Mouse (Mus musculus): ENCODE data around the gene Hfe. TPM values are rescaled to one million over a fixed set of nuclear protein-coding genes. Genes with fewer than 3 reads are reported as not detected.

Gene Hfe
- total RNA-seq, 2 experiments from 2014 or later, result 2.4 to 3.7 TPM

Small RNAs within 50 kb of the gene (microRNA-seq; reads per million reads assigned to microRNA genes)
- gene Gm44314 (not detected), gene Gm44350 (not detected), gene Gm44484 (not detected)

Other genes with a start within 250 kb of the Hfe start
- not detected for gene Btn1a1, start 245.0 kb downstream of the Hfe start, total RNA-seq (2021)
- gene Btn2a2, start 222.0 kb downstream of the Hfe start, total RNA-seq (2021), result 1 to 10 TPM in 1 of 2 experiments, under 1 TPM in 1; 0.93 to 1.5 TPM
- gene Hist1h4h, start 179.8 kb downstream of the Hfe start, total RNA-seq (2021), result 100 to 1,000 TPM; 319 to 326 TPM
- 1 to 10 TPM; 6.2 to 7.0 TPM for gene Hist1h2af, start 176.9 kb downstream of the Hfe start, total RNA-seq (2021)
- 1 to 10 TPM; 3.6 to 4.6 TPM for gene Hist1h3g, start 175.4 kb downstream of the Hfe start, total RNA-seq (2021)
- 1 to 10 TPM in 1 of 2 experiments, under 1 TPM in 1; 0.79 to 1.2 TPM for gene Hist1h2bh, start 167.5 kb downstream of the Hfe start, total RNA-seq (2021)
- 10 to 100 TPM; 17.9 to 18.2 TPM for gene Hist1h3f, start 166.8 kb downstream of the Hfe start, total RNA-seq (2021)
- gene Hist1h4f, start 159.2 kb downstream of the Hfe start, total RNA-seq (2021), result 100 to 1,000 TPM; 173 to 184 TPM
- gene Hist1h1d, start 157.6 kb downstream of the Hfe start, total RNA-seq (2021), result 1 to 10 TPM; 4.7 to 6.5 TPM
- 10 to 100 TPM; 46.6 to 51.6 TPM for gene Hist1h3e, start 148.5 kb downstream of the Hfe start, total RNA-seq (2021)
- gene Hist1h2ae, start 139.6 kb downstream of the Hfe start, total RNA-seq (2021), result 1 to 10 TPM; 6.2 to 7.8 TPM
- gene Hist1h2bg, start 139.5 kb downstream of the Hfe start, total RNA-seq (2021), result 10 to 100 TPM; 86.3 to 99.7 TPM
- gene Hist1h2bf, start 136.7 kb downstream of the Hfe start, total RNA-seq (2021), result 10 to 100 TPM; 20.6 to 28.9 TPM
- gene Hist1h2ad, start 136.5 kb downstream of the Hfe start, total RNA-seq (2021), result 1 to 10 TPM; 3.1 to 8.2 TPM
- 10 to 100 TPM in 1 of 2 experiments, 1 to 10 TPM in 1; 7.7 to 10.8 TPM for gene Hist1h3d, start 135.1 kb downstream of the Hfe start, total RNA-seq (2021)
- 100 to 1,000 TPM; 160 to 166 TPM for gene Hist1h4d, start 129.3 kb downstream of the Hfe start, total RNA-seq (2021)
- gene Hist1h2be, start 89.7 kb downstream of the Hfe start, total RNA-seq (2021), result 1 to 10 TPM; 7.0 to 7.4 TPM
- 10 to 100 TPM; 70.8 to 73.2 TPM for gene Hist1h1e, start 88.3 kb downstream of the Hfe start, total RNA-seq (2021)
- 1 to 10 TPM; 2.5 to 2.9 TPM for gene Hist1h2ac, start 26.9 kb downstream of the Hfe start, total RNA-seq (2021)
- gene Hist1h2bc, start 26.7 kb downstream of the Hfe start, total RNA-seq (2021), result 10 to 100 TPM; 32.1 to 33.8 TPM
- gene Hist1h1t, start 15.0 kb downstream of the Hfe start, total RNA-seq (2021), result not detected
- gene Hist1h4c, start 12.4 kb downstream of the Hfe start, total RNA-seq (2021), result 100 to 1,000 TPM; 107 to 117 TPM
- gene Hist1h1c, start 28.0 kb upstream of the Hfe start, total RNA-seq (2021), result 10 to 100 TPM; 68.2 to 74.7 TPM
- 1 to 10 TPM; 1.9 to 2.6 TPM for gene Hist1h3c, start 34.7 kb upstream of the Hfe start, total RNA-seq (2021)
- gene Hist1h2bb, start 35.9 kb upstream of the Hfe start, total RNA-seq (2021), result 10 to 100 TPM; 17.9 to 19.8 TPM
- 10 to 100 TPM; 28.3 to 44.5 TPM for gene Hist1h2ab, start 40.3 kb upstream of the Hfe start, total RNA-seq (2021)
- 10 to 100 TPM in 1 of 2 experiments, 1 to 10 TPM in 1; 9.7 to 14.5 TPM for gene Hist1h3b, start 41.4 kb upstream of the Hfe start, total RNA-seq (2021)
- 10 to 100 TPM; 87.5 to 90.3 TPM for gene Hist1h4b, start 46.2 kb upstream of the Hfe start, total RNA-seq (2021)
- gene Hist1h4a, start 50.4 kb upstream of the Hfe start, total RNA-seq (2021), result 10 to 100 TPM; 62.2 to 71.7 TPM
- gene Hist1h3a, start 51.5 kb upstream of the Hfe start, total RNA-seq (2021), result 10 to 100 TPM; 41.3 to 42.8 TPM
- gene Hist1h1a, start 52.8 kb upstream of the Hfe start, total RNA-seq (2021), result 10 to 100 TPM; 26.1 to 28.4 TPM
- gene Trim38, start 59.1 kb upstream of the Hfe start, total RNA-seq (2021), result not detected
- not detected for gene Slc17a2, start 96.1 kb upstream of the Hfe start, total RNA-seq (2021)
- gene Slc17a3, start 128.6 kb upstream of the Hfe start, total RNA-seq (2021), result not detected
- gene Slc17a1, start 156.9 kb upstream of the Hfe start, total RNA-seq (2021), result not detected
- not detected for gene Slc17a4, start 204.2 kb upstream of the Hfe start, total RNA-seq (2021)
- not detected for gene Hist1h2ba, start 223.3 kb upstream of the Hfe start, total RNA-seq (2021)
- gene Hist1h2aa, start 223.6 kb upstream of the Hfe start, total RNA-seq (2021), result not detected